Mouse (Mus musculus) common myeloid progenitor, adult 5-6 weeks (primary cell): Measurements from ENCODE around the gene Uqcr11. TPM values are rescaled to one million over a fixed set of nuclear protein-coding genes. Genes with fewer than 3 reads are reported as not detected.

Experiments used
- ATAC-seq: replicated peaks from 2 replicates; pipeline ENCODE4 v1.8.0; 2016; ENCODE audit warnings: low read depth, mild to moderate bottlenecking, moderate TSS enrichment, inconsistent platforms; ENCODE audit not compliant: poor library complexity, severe bottlenecking
- total RNA-seq: library from RNA; stranded (forward); fragments of 200-1000, 187-1606 nt; gene quantifications from 2 replicates; pipeline ENCODE4 v1.2.3, GENCODE M21; 2017

The Uqcr11 gene
- total RNA-seq, 1 experiment from 2014 or later = 141 TPM

- no peak for ATAC-seq
These were observed 23.2 kb downstream of the Uqcr11 start for GRCm38 (mm10) chr10:80383431-80383830.

- ATAC-seq = no peak
These were observed 23.8 kb downstream of the Uqcr11 start for GRCm38 (mm10) chr10:80382641-80383365.

DNA sequence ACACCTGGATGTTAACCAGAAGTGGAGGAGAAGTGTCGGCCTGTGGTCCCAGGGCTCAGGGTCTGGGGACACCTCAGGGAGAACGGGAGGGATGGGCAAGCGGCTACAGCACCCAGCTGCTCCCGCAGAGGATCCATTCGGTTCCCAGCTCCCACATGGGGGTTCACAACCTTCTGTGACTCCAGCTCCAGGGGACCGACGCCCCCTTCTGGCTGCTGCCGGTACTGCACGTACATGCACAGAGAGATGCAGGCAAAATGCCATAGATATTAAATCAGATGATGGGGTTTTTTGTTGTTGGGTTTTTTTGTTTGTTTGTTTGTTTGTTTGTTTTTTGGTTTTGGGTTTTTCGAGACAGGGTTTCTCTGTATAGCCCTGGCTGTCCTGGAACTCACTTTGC lies 28.9 kb downstream of the Uqcr11 start:
- no peak for ATAC-seq

DNA sequence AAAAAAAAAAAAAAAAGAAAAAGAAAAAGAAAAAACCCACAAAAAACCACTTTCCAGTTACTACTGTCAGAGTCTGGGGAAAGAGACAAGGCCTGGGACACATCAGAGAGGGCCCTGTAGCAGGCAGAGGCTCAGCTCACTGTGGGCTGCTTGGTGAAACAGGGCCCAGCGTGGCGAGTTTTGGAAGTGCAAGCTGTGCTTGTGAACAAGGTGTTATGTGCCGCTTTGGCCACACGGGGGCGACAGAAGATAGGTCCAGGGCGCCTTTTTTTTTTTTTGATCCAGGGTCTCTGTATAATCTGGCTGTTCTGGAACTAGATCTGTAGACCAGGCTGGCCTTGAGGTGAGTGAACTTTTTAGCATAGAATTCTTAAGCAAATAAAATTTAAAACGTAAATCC lies 30.5 kb downstream of the Uqcr11 start:
- peak; percentile 91 for ATAC-seq

GRCm38 (mm10) chr10:80374063-80374462 lies 32.6 kb downstream of the Uqcr11 start:
- peak; percentile 55; the same call in 1 of the 2 replicates for ATAC-seq

DNA sequence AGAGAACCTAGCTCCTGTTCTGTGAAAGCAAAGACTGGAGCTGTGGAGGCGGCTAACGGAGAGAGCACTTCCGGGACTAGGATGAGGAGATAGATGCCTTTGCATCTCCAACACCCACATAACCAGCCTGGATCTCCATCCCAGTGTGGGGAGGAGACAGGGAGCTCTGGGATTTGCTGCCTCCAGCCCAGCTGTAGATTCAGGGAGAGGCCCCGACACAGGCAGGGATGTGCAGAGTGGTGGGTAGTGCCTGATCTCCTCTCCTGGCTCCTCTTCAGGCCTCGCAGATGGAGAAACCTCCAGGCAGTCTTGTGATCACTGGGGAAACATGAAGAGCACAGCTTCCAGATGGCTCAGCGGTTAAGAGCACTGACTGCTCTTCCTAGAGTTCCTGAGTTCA lies 33.9 kb downstream of the Uqcr11 start:
- no peak for ATAC-seq

DNA sequence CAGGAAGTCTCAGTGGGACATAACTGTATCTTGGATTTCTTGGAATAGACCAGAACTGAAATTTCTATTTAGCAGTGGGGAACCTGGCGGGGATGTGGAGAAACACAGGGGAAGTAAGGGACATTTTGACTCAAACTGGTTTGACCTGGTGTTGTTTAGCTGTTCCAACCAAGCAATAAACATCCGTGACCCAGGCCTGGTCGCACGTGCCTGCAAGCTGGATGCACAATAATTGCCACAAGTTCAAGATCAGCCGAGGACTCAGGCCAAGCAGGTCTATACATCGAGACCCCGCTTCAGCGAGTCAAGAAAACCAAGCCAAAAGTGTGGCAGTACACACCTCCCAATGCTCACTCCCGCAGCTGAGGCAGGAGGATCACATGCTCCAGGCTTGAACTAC lies 34.6 kb downstream of the Uqcr11 start:
- no peak for ATAC-seq

DNA sequence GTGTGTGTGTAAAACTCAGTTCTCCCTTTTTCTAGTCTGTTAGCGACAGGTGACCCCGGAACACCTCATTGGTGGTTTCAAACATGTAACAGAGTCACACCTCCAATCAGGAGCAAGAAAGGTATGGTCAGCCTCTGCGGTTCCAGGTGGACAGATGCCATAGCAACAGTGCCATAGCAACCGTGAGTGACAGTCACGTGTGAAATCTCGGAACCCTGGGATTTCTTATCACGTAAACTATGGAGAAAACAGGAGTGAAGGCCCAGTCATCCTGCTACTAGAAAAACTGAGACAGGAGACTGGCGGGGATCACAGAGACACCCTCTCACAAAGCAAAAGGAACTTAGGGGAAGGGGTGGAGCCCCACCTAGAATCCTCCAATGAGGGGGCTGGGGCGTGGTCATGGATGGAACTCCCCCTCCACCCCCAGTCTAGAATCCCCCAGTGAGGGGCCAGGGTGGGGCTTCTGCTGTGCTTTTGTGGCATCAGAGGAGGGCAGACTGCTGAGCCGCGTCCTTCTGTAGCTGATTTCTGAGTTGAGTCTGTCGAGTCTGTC lies 35.1 kb downstream of the Uqcr11 start:
- ATAC-seq = peak; percentile 15; the same call in 1 of the 2 replicates

DNA sequence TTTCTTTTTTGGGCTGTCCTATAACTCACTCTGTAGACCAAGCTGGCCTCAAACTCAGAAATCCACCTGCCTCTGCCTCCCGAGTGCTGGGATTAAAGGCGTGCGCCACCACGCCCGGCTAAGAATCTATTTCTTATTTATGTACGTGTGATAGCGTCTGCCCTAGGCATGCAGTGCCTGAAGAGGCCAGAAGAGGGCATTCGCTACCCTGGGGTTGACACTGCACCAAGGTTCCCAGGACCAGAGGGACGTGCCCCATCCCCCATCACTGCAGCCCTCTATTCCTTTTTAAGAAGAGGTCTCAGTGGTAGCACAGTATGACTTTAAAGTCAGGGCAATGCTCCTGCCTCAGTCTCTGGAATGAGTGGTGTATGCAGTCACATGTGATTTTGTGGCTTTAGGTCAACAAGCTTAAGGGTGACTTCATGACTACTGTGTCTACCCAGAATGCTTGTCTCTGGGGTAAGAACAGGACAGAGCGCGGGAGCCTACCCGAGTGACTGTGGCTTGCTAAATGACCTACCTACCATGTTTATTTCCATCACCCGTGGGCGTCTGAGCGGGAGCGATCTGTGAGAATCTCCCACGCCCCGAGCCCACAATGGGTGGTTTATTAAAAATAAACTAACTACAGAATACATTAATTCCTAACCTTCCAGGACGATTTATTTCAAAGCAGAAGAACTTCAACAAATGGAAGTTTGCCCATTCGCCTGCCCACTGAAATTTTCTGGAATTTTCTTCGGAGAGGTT lies 36.5 kb downstream of the Uqcr11 start:
- ATAC-seq = peak; percentile 39; the same call in 1 of the 2 replicates

DNA sequence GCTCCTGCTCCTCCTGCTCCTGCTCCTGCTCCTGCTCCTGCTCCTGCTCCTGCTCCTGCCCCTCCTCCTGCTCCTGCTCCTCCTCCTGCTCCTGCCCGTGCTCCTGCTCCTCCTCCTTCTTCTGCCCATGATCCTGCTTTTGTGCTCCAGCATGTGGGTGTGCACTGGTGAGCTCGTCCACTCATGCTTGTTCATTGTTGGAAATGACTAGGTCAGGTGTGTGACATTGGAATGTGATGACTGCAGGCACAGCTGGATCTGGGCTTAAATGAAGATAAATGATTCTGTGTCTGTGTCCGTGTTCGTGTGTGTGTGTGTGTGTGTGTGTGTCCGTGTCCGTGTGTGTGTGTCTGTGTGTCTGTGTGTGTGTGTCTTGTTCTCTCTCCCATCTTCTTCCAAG lies 38.2 kb downstream of the Uqcr11 start:
- no peak for ATAC-seq

DNA sequence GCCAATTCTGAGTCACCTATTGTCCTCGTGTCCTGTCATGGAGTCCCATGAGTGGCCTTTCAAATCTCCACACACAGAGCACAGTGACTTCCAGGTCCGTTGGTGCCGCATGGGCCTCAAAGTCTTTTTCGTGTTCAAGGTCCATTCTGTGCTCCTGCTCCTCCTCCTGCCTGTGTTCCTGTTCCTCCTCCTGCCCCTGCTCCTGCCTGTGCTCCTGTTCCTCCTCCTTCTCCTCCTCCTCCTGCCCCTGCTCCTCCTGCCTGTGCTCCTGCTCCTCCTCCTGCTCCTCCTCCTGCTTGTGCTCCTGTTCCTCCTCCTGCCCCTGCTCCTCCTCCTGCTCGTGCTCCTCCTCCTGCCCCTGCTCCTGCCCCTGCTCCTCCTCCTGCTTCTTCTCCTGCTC lies 38.7 kb downstream of the Uqcr11 start:
- no peak for ATAC-seq

- no peak for ATAC-seq
These were observed 40.9 kb downstream of the Uqcr11 start for GRCm38 (mm10) chr10:80365736-80366135.

DNA sequence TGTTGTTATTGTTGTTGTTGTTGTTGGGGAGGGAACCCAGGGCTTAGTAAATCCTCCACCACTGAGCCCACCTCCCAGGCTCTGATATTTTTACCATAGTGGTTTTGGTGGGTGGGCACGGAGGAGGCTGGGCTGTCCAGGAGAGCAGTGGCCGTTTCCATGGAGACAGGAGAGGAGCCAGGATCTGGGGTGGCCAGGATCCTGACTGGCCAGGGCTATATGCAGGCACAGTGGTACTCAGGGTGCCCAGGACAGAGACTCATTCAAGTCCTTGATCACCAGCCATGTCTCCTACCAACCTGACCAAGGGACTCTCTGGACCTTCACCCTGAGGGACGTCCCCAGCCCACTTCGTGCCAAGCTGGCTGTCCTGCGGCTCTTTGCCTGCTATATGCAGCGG lies 42.9 kb downstream of the Uqcr11 start:
- ATAC-seq = no peak

GRCm38 (mm10) chr10:80357994-80358639 lies 48.5 kb downstream of the Uqcr11 start:
- ATAC-seq = peak; percentile 43; the same call in 1 of the 2 replicates

DNA sequence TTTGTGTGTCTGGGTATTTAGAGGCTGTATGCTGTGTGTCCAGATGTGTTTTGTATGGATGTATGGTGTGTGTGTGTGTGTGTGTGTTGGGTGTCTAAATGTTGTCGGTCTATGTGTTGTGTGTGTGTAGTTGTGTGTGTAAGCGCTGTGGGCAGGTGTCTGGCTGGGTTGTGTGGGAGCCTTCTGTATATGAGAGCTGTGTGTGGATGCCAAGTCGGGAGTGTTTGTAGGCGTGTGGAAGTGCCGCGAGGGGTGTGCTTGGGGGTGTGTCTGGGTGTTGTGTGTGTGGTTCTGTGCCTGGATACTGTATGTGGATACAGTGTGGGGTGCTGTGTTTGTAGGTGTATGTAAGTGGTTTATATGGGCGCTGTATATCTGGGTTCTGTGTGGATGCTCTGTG lies 49.3 kb downstream of the Uqcr11 start:
- no peak for ATAC-seq

DNA sequence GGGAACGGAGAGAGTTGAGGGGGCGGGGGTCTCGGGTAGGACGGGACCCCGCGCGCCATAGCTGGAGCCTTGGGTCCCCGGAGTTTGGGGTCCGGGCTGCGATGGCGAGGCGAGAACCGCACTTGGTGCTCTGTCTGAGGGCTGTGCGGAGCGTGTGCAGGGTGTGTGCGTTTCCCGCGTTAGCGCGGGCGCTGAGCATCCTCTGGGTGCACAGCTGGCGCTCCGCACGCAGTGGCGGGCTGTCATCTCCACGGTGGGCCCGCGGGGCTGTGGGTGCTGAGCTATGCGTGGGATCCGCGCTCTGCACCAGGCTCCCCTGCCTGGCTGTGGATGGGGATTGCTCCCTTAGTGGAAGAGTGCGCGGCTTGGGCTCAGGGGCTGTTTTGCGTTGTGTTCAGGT lies 49.9 kb downstream of the Uqcr11 start:
- no peak for ATAC-seq

GRCm38 (mm10) chr10:80356001-80356682 lies 50.5 kb downstream of the Uqcr11 start, which contains the start of gene Plk5:
Gene Plk5 (plus strand): TSS chr10:80356459.
- no peak for ATAC-seq

GRCm38 (mm10) chr10:80355431-80355830 lies 51.2 kb downstream of the Uqcr11 start:
- no peak for ATAC-seq
